Mouse (Mus musculus) ES-E14 (cell line): ENCODE measurements around the gene Hspb8. TPM values are rescaled to one million over a fixed set of nuclear protein-coding genes. Genes with fewer than 3 reads are reported as not detected.

ENCODE experiments used
- DNase-seq: peaks from one replicate; pipeline ENCODE4 v3.0.0-alpha.2; 2013; ENCODE audit warnings: low read depth, low spot score
- H3K27ac ChIP-seq: 2 replicates; pipeline ENCODE4 v1.5.1; 2012; ENCODE audit warnings: low read depth, mild to moderate bottlenecking, low read length, moderate library complexity, mixed read lengths; ENCODE audit not compliant: poor library complexity, insufficient read depth, severe bottlenecking
- H3K36me3 ChIP-seq: 2 replicates; pipeline ENCODE4 v1.6.1; 2012; ENCODE audit warnings: mild to moderate bottlenecking, low read length, moderate library complexity, mixed read lengths; ENCODE audit not compliant: control insufficient read depth, poor library complexity, insufficient read depth, severe bottlenecking
- H3K4me1 ChIP-seq, 2 experiments: fragments of 150-350 bp in 1 of 2; sonication (generic) in 1 of 2; 2 replicates each; pipeline ENCODE4 v1.6.1; 2012; ENCODE audit warnings: low read length in 2 of 2, mild to moderate bottlenecking in 1 of 2, mixed read lengths in 1 of 2; ENCODE audit not compliant: control insufficient read depth in 2 of 2, insufficient read depth in 2 of 2, poor library complexity in 1 of 2
- H3K4me3 ChIP-seq, 2 experiments: fragments of 150-350 bp in 1 of 2; sonication (generic) in 1 of 2; 2 replicates each; pipeline ENCODE4 v1.5.1; 2012; ENCODE audit warnings: low read length in 2 of 2, low read depth in 1 of 2, mild to moderate bottlenecking in 1 of 2, mixed read lengths in 1 of 2; ENCODE audit not compliant: insufficient read depth in 1 of 2, poor library complexity in 1 of 2, severe bottlenecking in 1 of 2
- H3K9ac ChIP-seq: 2 replicates; pipeline ENCODE4 v1.6.1; 2012; ENCODE audit warnings: low read depth, mild to moderate bottlenecking, low read length, mixed read lengths; ENCODE audit not compliant: poor library complexity, insufficient read depth, severe bottlenecking
- H3K9me3 ChIP-seq: fragments of 150-350 bp; sonication (generic); 2 replicates; pipeline ENCODE4 v1.6.1; 2012; ENCODE audit warnings: low read depth, mild to moderate bottlenecking, low read length; ENCODE audit not compliant: control insufficient read depth, insufficient read depth
- CHD2 ChIP-seq: IDR thresholded peaks from 2 replicates; pipeline ENCODE4 v1.6.1; 2014; ENCODE audit warnings: mild to moderate bottlenecking, low read depth, low read length, inconsistent platforms
- HCFC1 ChIP-seq: IDR thresholded peaks from 2 replicates; pipeline ENCODE4 v1.6.1; 2012; ENCODE audit warnings: low read length, inconsistent platforms, borderline replicate concordance; ENCODE audit not compliant: insufficient read depth
- MAFK ChIP-seq: IDR thresholded peaks from 2 replicates; pipeline ENCODE4 v1.6.1; 2014; ENCODE audit warnings: mild to moderate bottlenecking, low read depth, low read length, inconsistent platforms; ENCODE audit not compliant: insufficient read depth
- ZC3H11A ChIP-seq: IDR thresholded peaks from 2 replicates; pipeline ENCODE4 v1.6.1; 2012; ENCODE audit warnings: low read depth, mild to moderate bottlenecking, inconsistent platforms, low read length, borderline replicate concordance
- ZNF384 ChIP-seq: IDR thresholded peaks from 2 replicates; pipeline ENCODE4 v1.6.1; 2012; ENCODE audit warnings: low read depth, low read length, inconsistent platforms
- in situ Hi-C, 2 experiments: fragments of 600-800 bp; cut with MboI; formaldehyde crosslinking; loops; one replicate each; pipeline ENCODE4 v1.15.1; 2025; ENCODE audit warnings: low sequenced_read_pairs in 2 of 2, inconsistent platforms in 1 of 2; ENCODE audit not compliant: unreplicated experiment in 2 of 2
- total RNA-seq: library from RNA; depleted of rRNA; stranded (reverse); fragments of 300-350 nt; gene quantifications from 2 replicates; pipeline ENCODE4 v1.2.3, GENCODE M21; 2012

Hspb8 gene
- total RNA-seq, 1 experiment: 29.1 TPM

- no peak for DNase-seq
These were observed 21.9 kb upstream of the Hspb8 start for GRCm38 (mm10) chr5:116444517-116444916.

GRCm38 (mm10) chr5:116443459-116443940, 20.8 kb upstream of the Hspb8 start:
- H3K36me3 ChIP-seq: no peaks in the 10 kb centered on the region
- no peak overlapping the region for H3K9ac ChIP-seq
- in situ Hi-C loops: no loop called here
- no peak overlapping the region for H3K4me3 ChIP-seq
- peaks cover 19 to 25% of the 10 kb centered on the region in 2 experiments for H3K4me1 ChIP-seq
- no peaks in the 10 kb centered on the region for H3K9me3 ChIP-seq
- H3K27ac ChIP-seq: no peak overlapping the region
- no peak for DNase-seq
- TF ChIP-seq HCFC1 (no peak), ZNF384 (no peak), MAFK (no peak), ZC3H11A (no peak), CHD2 (no peak)

More at GRCm38 (mm10) chr5:116444517-116444916, 21.9 kb upstream of the Hspb8 start:
- H3K4me3 ChIP-seq: peak overlapping the region; percentile 54 to 56; a peak in 3 of 4 replicates
- TF ChIP-seq ZNF384: no peak
- TF ChIP-seq CHD2: no peak
- no peak for TF ChIP-seq HCFC1
- TF ChIP-seq MAFK: no peak
- TF ChIP-seq ZC3H11A: no peak
- peaks cover 10 to 27% of the 10 kb centered on the region in 2 experiments for H3K4me1 ChIP-seq
- no peaks in the 10 kb centered on the region for H3K36me3 ChIP-seq
- no peak overlapping the region for H3K27ac ChIP-seq
- in situ Hi-C loops: no loop called here
- peak overlapping the region; percentile 42 for H3K9ac ChIP-seq
- no peaks in the 10 kb centered on the region for H3K9me3 ChIP-seq

DNA sequence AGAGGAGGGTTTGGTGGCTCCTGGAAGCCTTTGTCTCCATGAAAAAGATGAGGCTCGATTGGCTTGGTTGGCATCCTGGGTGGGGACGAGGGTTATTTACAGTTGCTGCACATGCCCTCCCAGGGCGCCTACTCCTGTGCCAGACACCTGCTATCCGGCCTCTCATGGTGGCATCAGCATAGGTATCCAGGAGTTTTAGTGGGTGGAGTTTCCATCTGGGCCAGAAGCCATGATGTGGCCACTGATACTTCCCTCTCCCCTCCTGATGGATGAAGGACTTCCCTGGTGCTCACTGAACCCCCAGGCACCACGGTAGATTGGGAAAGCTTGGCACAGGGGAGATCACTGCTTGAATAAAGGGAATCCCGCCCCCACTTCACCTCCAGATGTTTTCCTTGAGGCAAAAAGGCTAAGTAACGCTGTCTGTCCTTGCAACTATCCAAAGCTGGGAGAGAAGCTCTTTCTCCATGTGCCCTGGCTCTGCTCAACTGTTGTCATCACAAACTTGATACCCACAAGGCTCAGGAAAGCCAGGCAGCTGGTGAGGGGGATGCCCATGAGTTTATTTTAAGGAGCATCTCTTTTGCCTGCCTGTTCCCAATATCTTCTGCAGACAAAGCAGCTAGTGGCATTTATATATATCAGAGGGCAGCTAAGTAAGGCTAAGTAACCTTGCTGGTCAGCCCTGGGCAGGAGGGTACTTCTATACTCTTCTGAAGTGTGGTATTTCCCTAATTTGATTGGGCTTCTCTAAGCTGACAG, 20.2 kb upstream of the Hspb8 start:
- TF ChIP-seq ZC3H11A (no peak), MAFK (no peak), HCFC1 (no peak), CHD2 (no peak), ZNF384 (no peak)
- no peak overlapping the region for H3K27ac ChIP-seq
- peaks cover 21 to 27% of the 10 kb centered on the region in 2 experiments for H3K4me1 ChIP-seq
- H3K9me3 ChIP-seq: no peaks in the 10 kb centered on the region
- in situ Hi-C loops: no loop called here
- H3K36me3 ChIP-seq: no peaks in the 10 kb centered on the region
- no peak overlapping the region for H3K9ac ChIP-seq
- H3K4me3 ChIP-seq: no peak overlapping the region
- no peak for DNase-seq

DNA sequence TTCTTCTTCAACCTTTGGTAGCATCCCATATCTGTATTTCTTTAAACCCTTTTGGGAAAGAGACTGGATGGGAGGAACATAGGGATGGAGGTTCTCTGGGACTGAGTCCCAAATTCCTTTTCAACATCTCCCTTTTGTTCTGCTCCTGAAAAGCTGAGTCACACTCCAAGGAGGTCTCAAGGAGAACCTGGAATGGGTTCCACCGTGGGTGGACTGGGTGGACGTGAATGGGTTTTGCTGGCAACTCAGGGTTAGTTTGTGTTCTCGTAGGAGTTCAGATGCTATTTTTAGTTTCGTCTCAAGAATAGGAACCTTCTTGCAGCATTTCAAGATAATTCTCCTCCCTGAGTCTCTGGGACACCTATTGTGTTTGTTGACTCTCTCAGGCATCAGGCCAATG, 17.6 kb upstream of the Hspb8 start:
- peak; percentile 87 for TF ChIP-seq MAFK
- no peak for TF ChIP-seq CHD2
- no peak for TF ChIP-seq ZNF384
- no peak for TF ChIP-seq HCFC1
- TF ChIP-seq ZC3H11A: no peak

More for the DNA sequence above, 17.6 kb upstream of the Hspb8 start:
- H3K4me3 ChIP-seq: no peak overlapping the region
- H3K27ac ChIP-seq: no peak overlapping the region
- peaks cover 23 to 30% of the 10 kb centered on the region in 2 experiments for H3K4me1 ChIP-seq
- no peaks in the 10 kb centered on the region for H3K36me3 ChIP-seq
- H3K9me3 ChIP-seq: no peaks in the 10 kb centered on the region
- no peak overlapping the region for H3K9ac ChIP-seq
- in situ Hi-C loops: no loop called here
- no peak for DNase-seq
